Comparison of ENCODE assay signal across 21 mouse cellular contexts in genomic region chr8:118845690-118846089, GRCm38 (mm10).
DNase-seq lines count a peak whose midpoint lies in the region; ATAC-seq and TF ChIP-seq lines count a peak whose summit lies in the region.
"Had no signal": no experiment of that assay in that cellular context is flagged by ENCODE, and none has a peak within 500 bp of the region (broad histone marks: within the 10 kb centered on the region; RNA-seq: fewer than 3 reads in every experiment).

No protein-coding gene starts in this region.

- H3K4me3 ChIP-seq in forebrain, embryonic 14.5 days (ENCODE audit: low read depth, low read length) = no peak overlapping the region
- H3K4me3 ChIP-seq: erythroblast, embryonic 14.5 days; heart, embryonic 13.5 days; kidney, embryonic 15.5 days; liver, embryonic 15.5 days; megakaryocyte, embryonic 14.5 days; neural tube, embryonic 12.5 days had no signal

- no peak overlapping the region for H3K9ac ChIP-seq in forebrain, embryonic 14.5 days (ENCODE audit: low read length)
- H3K9ac ChIP-seq: heart, embryonic 13.5 days; kidney, embryonic 15.5 days; liver, embryonic 15.5 days; neural tube, embryonic 12.5 days had no signal

- no peaks in the 10 kb centered on the region for H3K27me3 ChIP-seq in forebrain, embryonic 14.5 days (replicated peaks; ENCODE audit: control insufficient read depth, insufficient read depth, low read length)
- H3K27me3 ChIP-seq: liver, embryonic 15.5 days; megakaryocyte, embryonic 14.5 days; neural tube, embryonic 12.5 days had no signal

- peak; percentile 23; the same call in 1 of the 2 replicates for ATAC-seq in forebrain, embryonic 14.5 days
- ATAC-seq in erythroid progenitor cell, adult 5-6 weeks (replicated peaks; ENCODE audit: low FRiP score, poor library complexity, severe bottlenecking) = no peak
- ATAC-seq: activated CD4-positive, CD25-positive, alpha-beta regulatory T cell, adult 4 months; lung, postnatal 0 days had no signal

- no peak overlapping the region for H3K4me2 ChIP-seq in forebrain, embryonic 14.5 days (ENCODE audit: low read length)
- H3K4me2 ChIP-seq: heart, embryonic 13.5 days; kidney, embryonic 15.5 days; liver, embryonic 15.5 days; neural tube, embryonic 12.5 days had no signal

- TF ChIP-seq POLR2A in brain, embryonic 14.5 days (IDR thresholded peaks at IDR 0.05; ENCODE audit: borderline replicate concordance, extremely low read depth, insufficient read depth, insufficient read length, poor library complexity, severe bottlenecking) = no peak

- intact Hi-C loops in heart, postnatal 14 days (cut with DNase I) = no loop called here

- peak; percentile 9 for DNase-seq in retina, embryonic 14.5 days (ENCODE audit: low spot score)
- DNase-seq in retina, postnatal 1 day = no peak
- peak; percentile 72 for DNase-seq in brain, embryonic 14.5 days (ENCODE audit: low read depth)
- peak; percentile 59 for DNase-seq in forebrain, embryonic 14.5 days (ENCODE audit: low spot score)
- no peak for DNase-seq in heart, postnatal 14 days
- DNase-seq in natural killer cell, adult 2 months (ENCODE audit: low spot score in 2 of 2) = no peak
- DNase-seq: adrenal gland, postnatal 25 days; cerebellum, adult 9-10 months; heart, postnatal 4 days; layer of hippocampus, postnatal 36 days; right cerebral cortex, postnatal 25 days; thymus, postnatal 14 days had no signal

- H3K4me1 ChIP-seq in forebrain, embryonic 14.5 days (ENCODE audit: control insufficient read depth, insufficient read depth, low read length) = peaks cover 4% of the 10 kb centered on the region; the same call in 1 of the 2 replicates
- H3K4me1 ChIP-seq: heart, embryonic 13.5 days; kidney, embryonic 15.5 days; liver, embryonic 15.5 days; megakaryocyte, embryonic 14.5 days; neural tube, embryonic 12.5 days had no signal

- H3K9me3 ChIP-seq in forebrain, embryonic 14.5 days (replicated peaks; ENCODE audit: control insufficient read depth, low read length) = no peaks in the 10 kb centered on the region
- H3K9me3 ChIP-seq: heart, embryonic 13.5 days; kidney, embryonic 15.5 days; neural tube, embryonic 12.5 days had no signal

- no peak overlapping the region for H3K27ac ChIP-seq in forebrain, embryonic 14.5 days (ENCODE audit: low read depth, low read length)
- H3K27ac ChIP-seq: heart, embryonic 13.5 days; kidney, embryonic 15.5 days; liver, embryonic 15.5 days; neural tube, embryonic 12.5 days had no signal

- no peaks in the 10 kb centered on the region for H3K36me3 ChIP-seq in forebrain, embryonic 14.5 days (ENCODE audit: control insufficient read depth, insufficient read depth, low read length)
- H3K36me3 ChIP-seq: heart, embryonic 13.5 days; kidney, embryonic 15.5 days; liver, embryonic 15.5 days; neural tube, embryonic 12.5 days had no signal

- TF ChIP-seq CTCF in brain, embryonic 14.5 days (IDR thresholded peaks at IDR 0.05; ENCODE audit: borderline replicate concordance, extremely low read depth, insufficient read depth, insufficient read length) = no peak

Comparison
In these comparisons a context has a peak if more than half of its experiments do, and no peak if none do; other contexts are left out.
1. DNase-seq: peak in retina, embryonic 14.5 days (single experiment), brain, embryonic 14.5 days (single experiment) and forebrain, embryonic 14.5 days (single experiment); none in retina, postnatal 1 day (single experiment), heart, postnatal 14 days (0 of 2) and natural killer cell, adult 2 months (0 of 2).